Mouse (Mus musculus): ENCODE measurements around the gene F11r. TPM values are rescaled to one million over a fixed set of nuclear protein-coding genes. Genes with fewer than 3 reads are reported as not detected.

Gene F11r
- polyA plus RNA-seq, 1 experiment from 2014 or later, result 14.2 TPM

- Histone ChIP-seq H3K9me3 (no peaks in the 10 kb centered on the region), H3K36me3 (peaks cover 30% of the 10 kb centered on the region), H3K27me3 (0 out of 2 replicates have a peak, but pooled peaks cover 5% of the 10 kb centered on the region), H3K4me3 (no peak overlapping the region), H3K27ac (replicated peaks) (no peak overlapping the region), H3K9ac (no peak overlapping the region), H3K4me1 (replicated peaks) (peaks cover 23% of the 10 kb centered on the region), H3K4me2 (peak overlapping the region; percentile 63)
- 79% methylated on average over 8 of the region's 8 CpGs for WGBS
- no peak for ATAC-seq (ENCODE audit: low FRiP score, low read depth)
These were observed 23.7 kb upstream of the F11r start for GRCm38 (mm10) chr1:171413608-171414007.

GRCm38 (mm10) chr1:171418660-171419059 lies 18.7 kb upstream of the F11r start, which contains the start of gene Tstd1:
Tstd1 (plus strand) TSS chr1:171418872.
- Histone ChIP-seq H3K4me2 (no peak within 1 kb of the TSS), H3K4me1 (replicated peaks) (peaks cover 14% of the 10 kb centered on the region), H3K9me3 (no peaks in the 10 kb centered on the region), H3K4me3 (no peak within 1 kb of the TSS), H3K27me3 (no peaks in the 10 kb centered on the region), H3K27ac (replicated peaks) (peak within 1 kb of the TSS; percentile 30; the same call in 1 of the 2 replicates), H3K9ac (no peak within 1 kb of the TSS), H3K36me3 (peaks cover 52% of the 10 kb centered on the region)
- 93% methylated on average over 5 of the region's 5 CpGs for WGBS
- no peak for ATAC-seq (ENCODE audit: low FRiP score, low read depth)

DNA sequence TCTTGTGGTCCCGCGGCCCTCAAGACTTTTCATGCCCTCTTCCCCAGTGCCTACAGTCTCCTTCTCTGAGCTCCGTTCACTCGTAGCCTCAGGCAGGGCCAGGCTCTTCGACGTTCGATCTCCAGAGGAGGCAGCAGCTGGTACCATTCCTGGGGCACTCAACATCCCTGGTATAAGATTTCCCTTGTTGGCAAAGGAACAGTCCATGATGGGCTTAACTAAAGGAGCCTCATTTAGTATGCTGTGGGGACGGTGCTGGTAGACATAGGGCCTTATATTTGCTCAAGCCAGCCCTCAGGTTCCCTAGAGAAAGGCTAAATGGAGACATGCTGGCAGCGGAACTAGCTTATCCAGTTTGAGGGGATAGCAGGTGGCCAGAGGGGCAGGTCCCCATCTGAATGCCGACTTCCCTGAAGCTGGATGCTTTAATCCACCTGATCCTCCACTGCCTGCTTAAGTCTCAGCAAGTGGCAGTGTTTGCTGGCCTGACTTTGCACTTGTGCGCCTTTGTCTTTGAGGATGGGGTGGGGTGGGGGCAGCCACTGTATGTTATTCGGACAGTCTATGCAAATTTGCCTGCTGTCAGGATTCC lies 17.9 kb upstream of the F11r start:
- ATAC-seq (ENCODE audit: low FRiP score, low read depth), result peak; percentile 69
- 34% methylated on average over 12 of the region's 12 CpGs for WGBS
- H3K36me3 ChIP-seq, result peaks cover 52% of the 10 kb centered on the region
- no peak overlapping the region for H3K9ac ChIP-seq
- no peaks in the 10 kb centered on the region for H3K9me3 ChIP-seq
- peak overlapping the region; percentile 30; the same call in 1 of the 2 replicates for H3K27ac ChIP-seq (replicated peaks)
- H3K27me3 ChIP-seq, result no peaks in the 10 kb centered on the region
- no peak overlapping the region for H3K4me3 ChIP-seq
- H3K4me2 ChIP-seq, result no peak overlapping the region
- peaks cover 7% of the 10 kb centered on the region for H3K4me1 ChIP-seq (replicated peaks)

DNA sequence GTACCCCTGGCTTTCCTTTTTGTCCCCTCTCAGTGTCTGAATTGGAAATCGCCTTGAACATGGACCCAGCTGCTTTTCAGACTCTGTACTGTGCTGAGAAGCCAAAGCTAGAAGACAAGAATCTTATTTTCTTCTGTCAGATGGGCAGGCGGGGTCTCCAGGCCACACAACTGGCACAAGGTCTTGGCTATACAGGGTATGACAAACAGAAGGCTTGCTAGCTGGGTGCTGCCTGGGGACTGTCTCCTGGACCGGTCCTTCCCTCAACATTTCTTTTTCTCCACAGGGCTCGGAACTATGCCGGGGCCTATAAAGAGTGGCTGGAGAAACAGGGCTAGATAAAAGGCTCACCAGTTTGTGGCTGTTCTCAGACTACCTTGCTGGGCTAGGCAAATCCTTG lies 17.4 kb upstream of the F11r start:
- Histone ChIP-seq H3K4me1 (replicated peaks) (0 out of 2 replicates have a peak, but pooled peaks cover 4% of the 10 kb centered on the region), H3K4me2 (no peak overlapping the region), H3K4me3 (no peak overlapping the region), H3K27me3 (no peaks in the 10 kb centered on the region), H3K9ac (no peak overlapping the region), H3K27ac (replicated peaks) (peak overlapping the region; percentile 30; the same call in 1 of the 2 replicates), H3K9me3 (no peaks in the 10 kb centered on the region), H3K36me3 (peaks cover 52% of the 10 kb centered on the region)
- 63% methylated on average over 5 of the region's 5 CpGs for WGBS
- ATAC-seq (ENCODE audit: low FRiP score, low read depth), result peak; percentile 63; the same call in 1 of the 2 replicates

- Histone ChIP-seq H3K4me3 (no peak overlapping the region), H3K27ac (replicated peaks) (no peak overlapping the region), H3K4me1 (replicated peaks) (0 out of 2 replicates have a peak, but pooled peaks cover 4% of the 10 kb centered on the region), H3K9ac (no peak overlapping the region), H3K36me3 (peaks cover 29% of the 10 kb centered on the region), H3K4me2 (no peak overlapping the region), H3K9me3 (no peaks in the 10 kb centered on the region), H3K27me3 (no peaks in the 10 kb centered on the region)
- 91% methylated on average over 8 of the region's 8 CpGs for WGBS
- no peak for ATAC-seq (ENCODE audit: low FRiP score, low read depth)
These were observed 14.7 kb upstream of the F11r start for GRCm38 (mm10) chr1:171422504-171423095.

GRCm38 (mm10) chr1:171424638-171425037 lies 12.7 kb upstream of the F11r start:
- no peak overlapping the region for H3K9ac ChIP-seq
- no peaks in the 10 kb centered on the region for H3K4me1 ChIP-seq (replicated peaks)
- H3K9me3 ChIP-seq, result no peaks in the 10 kb centered on the region
- H3K4me3 ChIP-seq, result no peak overlapping the region
- no peak overlapping the region for H3K27ac ChIP-seq (replicated peaks)
- WGBS, result 77% methylated on average over 5 of the region's 5 CpGs
- no peaks in the 10 kb centered on the region for H3K27me3 ChIP-seq
- ATAC-seq (ENCODE audit: low FRiP score, low read depth), result no peak
- peaks cover 11% of the 10 kb centered on the region; the same call in 1 of the 2 replicates for H3K36me3 ChIP-seq
- no peak overlapping the region for H3K4me2 ChIP-seq

DNA sequence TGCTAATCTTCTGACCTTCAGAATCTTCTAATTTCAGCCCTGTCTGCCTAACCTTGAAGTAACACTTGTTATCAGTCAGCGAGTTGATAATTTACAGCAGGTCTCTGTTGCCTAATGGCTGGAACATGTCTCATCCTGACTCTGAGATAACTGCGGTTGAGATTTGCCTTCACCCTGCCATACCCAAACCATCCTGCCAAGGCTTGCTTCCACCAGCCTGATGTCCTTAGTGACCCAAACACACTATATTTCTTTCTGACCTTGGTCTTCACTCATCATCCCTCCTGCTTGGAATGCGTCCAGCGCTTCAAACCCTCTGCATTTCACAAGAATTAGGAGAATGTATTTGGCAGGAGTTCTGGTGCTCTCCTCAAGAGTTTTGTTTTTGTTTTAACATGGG lies 12.2 kb upstream of the F11r start:
- no peak for ATAC-seq (ENCODE audit: low FRiP score, low read depth)
- H3K4me1 ChIP-seq (replicated peaks), result no peaks in the 10 kb centered on the region
- H3K9me3 ChIP-seq, result no peaks in the 10 kb centered on the region
- peaks cover 6% of the 10 kb centered on the region; the same call in 1 of the 2 replicates for H3K36me3 ChIP-seq
- no peaks in the 10 kb centered on the region for H3K27me3 ChIP-seq
- 89% methylated on average over 4 of the region's 4 CpGs for WGBS
- no peak overlapping the region for H3K27ac ChIP-seq (replicated peaks)
- no peak overlapping the region for H3K9ac ChIP-seq
- H3K4me3 ChIP-seq, result no peak overlapping the region
- H3K4me2 ChIP-seq, result no peak overlapping the region

DNA sequence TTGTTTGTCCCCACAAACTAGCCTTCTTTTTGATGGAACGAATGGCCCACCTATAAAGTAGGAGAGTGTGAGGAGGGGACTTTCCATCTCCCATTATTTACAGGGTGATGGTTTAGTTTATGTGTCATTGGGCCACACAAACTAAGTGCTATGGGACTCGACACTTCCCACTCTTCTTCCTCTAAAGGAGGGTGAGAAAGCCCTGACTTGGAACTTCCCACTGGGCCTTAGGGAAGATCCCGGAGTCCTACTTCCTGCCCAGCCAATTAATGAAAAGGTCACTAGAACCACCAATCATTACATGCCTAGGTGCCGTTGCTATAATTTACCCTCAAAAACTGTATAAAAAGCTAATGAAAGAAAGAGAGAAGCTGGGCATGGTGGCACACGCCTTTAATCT lies 5.2 kb upstream of the F11r start:
- Histone ChIP-seq H3K9me3 (no peaks in the 10 kb centered on the region), H3K36me3 (no peaks in the 10 kb centered on the region), H3K27ac (replicated peaks) (no peak overlapping the region), H3K4me2 (no peak overlapping the region), H3K9ac (no peak overlapping the region), H3K4me3 (no peak overlapping the region), H3K4me1 (replicated peaks) (peaks cover 1% of the 10 kb centered on the region), H3K27me3 (peaks cover 2% of the 10 kb centered on the region; the same call in 1 of the 2 replicates)
- ATAC-seq (ENCODE audit: low FRiP score, low read depth), result no peak
- 83% methylated on average over 5 of the region's 5 CpGs for WGBS

DNA sequence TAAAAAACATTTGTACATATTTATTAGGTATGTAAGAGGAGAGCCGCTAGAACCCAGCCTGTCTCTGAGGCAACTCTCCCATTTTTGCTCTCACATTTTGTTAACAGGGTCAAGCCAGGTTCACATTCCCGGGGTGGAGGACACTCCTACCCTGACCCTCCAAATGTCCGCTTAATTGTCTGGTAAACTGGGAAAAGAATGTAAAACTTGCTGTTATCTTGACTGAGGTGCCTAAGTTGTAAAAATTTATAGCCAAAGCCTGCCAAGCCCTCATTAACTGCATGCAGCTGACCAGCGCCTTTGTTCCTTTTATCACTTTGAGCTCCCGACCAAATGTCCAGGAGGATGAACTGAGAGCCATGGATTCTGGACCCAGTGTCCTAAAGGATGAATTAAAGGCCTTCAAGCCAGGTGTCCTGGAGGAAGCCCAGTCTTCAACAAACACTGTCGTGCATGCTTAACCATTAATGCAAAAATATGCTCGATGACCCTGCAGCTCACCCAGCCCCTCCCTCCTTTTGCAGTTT lies 2.0 kb upstream of the F11r start:
- H3K27ac ChIP-seq (replicated peaks), result no peak overlapping the region
- no peak for ATAC-seq (ENCODE audit: low FRiP score, low read depth)
- H3K27me3 ChIP-seq, result peaks cover 26% of the 10 kb centered on the region
- no peak overlapping the region for H3K4me3 ChIP-seq
- no peak overlapping the region for H3K4me2 ChIP-seq
- 60% methylated on average over 7 of the region's 7 CpGs for WGBS
- no peaks in the 10 kb centered on the region for H3K36me3 ChIP-seq
- H3K9me3 ChIP-seq, result no peaks in the 10 kb centered on the region
- peaks cover 11% of the 10 kb centered on the region for H3K4me1 ChIP-seq (replicated peaks)
- no peak overlapping the region for H3K9ac ChIP-seq

DNA sequence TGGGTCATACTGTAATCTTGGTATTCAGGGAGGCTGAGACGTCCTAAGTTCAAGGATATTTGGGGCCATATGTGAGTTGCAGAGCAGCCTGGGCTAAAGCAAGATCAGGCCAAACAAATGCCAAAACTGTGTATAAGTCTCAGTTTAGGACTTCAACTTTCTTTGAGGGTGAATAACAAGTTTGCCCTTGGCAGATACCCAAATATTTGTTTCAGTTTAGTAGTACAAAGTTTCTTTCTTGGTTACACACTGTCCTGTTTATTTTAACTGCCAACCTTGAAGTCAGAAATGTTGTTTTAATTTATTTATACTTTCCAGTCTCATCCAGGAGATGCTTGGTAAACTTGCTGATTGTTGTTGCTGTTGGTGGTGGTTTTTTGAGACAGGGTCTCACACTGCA lies 1.4 kb upstream of the F11r start:
- no peak overlapping the region for H3K4me3 ChIP-seq
- no peak overlapping the region for H3K4me2 ChIP-seq
- no peak overlapping the region for H3K9ac ChIP-seq
- H3K27me3 ChIP-seq, result peaks cover 26% of the 10 kb centered on the region
- 76% methylated on average over 1 of the region's 1 CpGs for WGBS
- H3K27ac ChIP-seq (replicated peaks), result no peak overlapping the region
- H3K36me3 ChIP-seq, result no peaks in the 10 kb centered on the region
- ATAC-seq (ENCODE audit: low FRiP score, low read depth), result no peak
- H3K9me3 ChIP-seq, result no peaks in the 10 kb centered on the region
- peaks cover 14% of the 10 kb centered on the region for H3K4me1 ChIP-seq (replicated peaks)

DNA sequence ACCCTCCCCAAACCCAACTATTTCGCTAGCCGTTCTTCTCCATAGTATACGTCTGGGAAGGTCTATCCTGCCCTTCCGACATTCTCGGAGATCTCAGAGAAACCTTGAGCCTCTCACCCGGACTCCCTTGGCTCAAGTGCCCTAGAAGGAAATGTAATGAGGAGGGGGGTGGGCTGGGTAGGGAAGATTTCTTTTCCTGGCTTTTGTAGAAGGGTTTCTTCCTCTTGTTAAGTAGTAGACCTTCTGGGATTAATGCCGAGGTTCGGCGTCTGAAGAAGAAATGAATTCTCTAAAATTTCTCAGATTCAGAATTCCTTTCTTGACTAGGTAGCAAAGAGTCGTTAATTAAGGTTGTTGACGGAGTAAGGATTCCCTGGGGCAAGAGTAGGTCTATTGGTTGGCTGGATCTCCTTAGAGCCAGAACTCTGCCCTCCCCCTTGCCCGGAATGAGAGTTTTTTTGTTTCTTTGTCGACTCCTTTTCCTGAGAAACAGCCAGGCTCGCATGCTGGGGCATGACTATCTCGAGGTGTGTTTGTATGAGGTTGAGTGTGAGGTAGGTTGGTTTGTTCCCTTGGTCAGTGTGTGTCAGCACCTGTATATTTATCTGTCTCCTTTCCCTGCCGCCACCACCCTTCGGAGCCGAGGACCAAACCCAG lies 807 bp downstream of the F11r start:
- no peak for ATAC-seq (ENCODE audit: low FRiP score, low read depth)
- Histone ChIP-seq H3K4me2 (peak overlapping the region; percentile 64), H3K36me3 (no peaks in the 10 kb centered on the region), H3K27ac (replicated peaks) (0 out of 2 replicates have a peak overlapping the region, but pooled peaks have one; percentile 14), H3K4me1 (replicated peaks) (peaks cover 14% of the 10 kb centered on the region), H3K4me3 (peak overlapping the region; percentile 44), H3K9ac (peak overlapping the region; percentile 24), H3K9me3 (no peaks in the 10 kb centered on the region), H3K27me3 (peaks cover 26% of the 10 kb centered on the region)
- WGBS, result 8% methylated on average over 18 of the region's 18 CpGs

DNA sequence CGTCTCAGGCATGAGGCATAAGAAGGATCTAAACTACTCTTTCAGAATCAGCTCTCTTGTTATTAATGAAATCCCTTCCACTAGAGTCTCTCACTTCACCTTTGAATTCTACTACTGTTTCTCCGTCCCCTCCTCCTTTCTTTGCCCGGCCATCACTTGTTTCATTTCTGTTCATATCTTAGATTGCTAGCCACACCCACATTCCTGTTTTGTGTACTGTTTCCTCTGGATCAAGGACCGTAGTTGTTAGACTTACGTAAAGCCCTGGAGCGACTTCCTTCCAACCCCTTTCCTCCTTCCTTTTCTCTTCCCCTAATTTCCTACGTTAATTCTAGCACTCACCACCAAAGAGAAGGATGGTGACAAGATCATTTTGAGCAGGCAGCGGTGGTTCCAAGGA lies 1.7 kb downstream of the F11r start:
- H3K9me3 ChIP-seq, result no peaks in the 10 kb centered on the region
- H3K36me3 ChIP-seq, result no peaks in the 10 kb centered on the region
- peak overlapping the region; percentile 44; the same call in 1 of the 2 replicates for H3K4me3 ChIP-seq
- no peak overlapping the region for H3K27ac ChIP-seq (replicated peaks)
- peak overlapping the region; percentile 64 for H3K4me2 ChIP-seq
- H3K27me3 ChIP-seq, result peaks cover 26% of the 10 kb centered on the region
- no peak for ATAC-seq (ENCODE audit: low FRiP score, low read depth)
- peaks cover 14% of the 10 kb centered on the region for H3K4me1 ChIP-seq (replicated peaks)
- no peak overlapping the region for H3K9ac ChIP-seq
- 63% methylated on average over 8 of the region's 8 CpGs for WGBS

All from hindbrain, embryonic 15.5 days (tissue).